Mouse (Mus musculus) frontal cortex, adult 2 months (tissue): ENCODE data around the gene Prdm16. TPM values are rescaled to one million over a fixed set of nuclear protein-coding genes. Genes with fewer than 3 reads are reported as not detected.

Experiments
- DNase-seq, 2 experiments: peaks; one replicate each; pipeline ENCODE4 v3.0.0; 2022; ENCODE audit warnings: low spot score in 1 of 2; ENCODE audit errors: extremely low spot score in 1 of 2
- polyA plus RNA-seq: library from polyadenylated mRNA; depleted of rRNA; stranded (reverse); fragments of >200 nt; gene quantifications from 2 replicates; pipeline ENCODE4 v1.2.3, GENCODE M21; 2012

The Prdm16 gene
- polyA plus RNA-seq, 1 experiment = 5.0 TPM

DNA sequence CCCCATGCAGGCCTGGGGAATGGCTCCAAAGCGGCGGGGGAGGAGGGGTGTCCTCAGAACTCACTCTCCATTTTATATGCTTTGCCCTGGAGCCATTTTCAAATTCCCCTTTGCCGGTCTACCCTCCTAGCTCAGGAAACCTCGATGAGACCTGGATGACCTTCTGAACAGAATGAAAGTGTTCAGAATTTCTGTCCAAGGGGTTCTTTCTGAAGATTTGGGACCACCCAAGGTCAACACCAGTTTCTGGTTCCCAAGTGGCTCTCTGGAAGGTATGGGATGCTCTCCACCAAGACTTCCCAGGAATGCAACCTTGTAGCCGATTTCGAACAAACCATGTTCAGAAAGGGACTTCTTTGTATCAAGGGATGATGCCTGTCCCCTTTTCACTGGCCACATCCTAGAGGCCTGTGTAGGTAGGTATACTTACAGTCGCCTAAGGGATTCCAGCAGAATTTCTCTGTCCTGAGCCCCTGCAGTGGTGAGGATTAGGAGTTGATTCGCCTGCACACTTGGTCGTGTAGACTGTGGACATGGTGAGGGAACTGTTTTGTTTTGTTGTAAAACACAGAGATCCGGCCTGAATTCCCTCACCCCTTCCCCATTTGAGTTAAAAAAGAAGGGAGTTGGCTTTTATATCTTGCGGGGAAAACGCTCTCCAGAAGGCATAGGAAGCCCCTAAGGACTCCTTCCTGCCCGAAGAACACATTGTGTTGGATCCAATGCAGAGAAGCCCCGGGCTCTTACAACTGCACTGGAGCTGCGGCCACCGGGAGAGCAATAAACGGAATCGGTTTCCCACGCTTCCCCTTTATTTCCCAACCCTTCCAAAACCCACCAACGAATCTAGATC is 4.0 kb upstream of the Prdm16 start:
- no peak for DNase-seq

DNA sequence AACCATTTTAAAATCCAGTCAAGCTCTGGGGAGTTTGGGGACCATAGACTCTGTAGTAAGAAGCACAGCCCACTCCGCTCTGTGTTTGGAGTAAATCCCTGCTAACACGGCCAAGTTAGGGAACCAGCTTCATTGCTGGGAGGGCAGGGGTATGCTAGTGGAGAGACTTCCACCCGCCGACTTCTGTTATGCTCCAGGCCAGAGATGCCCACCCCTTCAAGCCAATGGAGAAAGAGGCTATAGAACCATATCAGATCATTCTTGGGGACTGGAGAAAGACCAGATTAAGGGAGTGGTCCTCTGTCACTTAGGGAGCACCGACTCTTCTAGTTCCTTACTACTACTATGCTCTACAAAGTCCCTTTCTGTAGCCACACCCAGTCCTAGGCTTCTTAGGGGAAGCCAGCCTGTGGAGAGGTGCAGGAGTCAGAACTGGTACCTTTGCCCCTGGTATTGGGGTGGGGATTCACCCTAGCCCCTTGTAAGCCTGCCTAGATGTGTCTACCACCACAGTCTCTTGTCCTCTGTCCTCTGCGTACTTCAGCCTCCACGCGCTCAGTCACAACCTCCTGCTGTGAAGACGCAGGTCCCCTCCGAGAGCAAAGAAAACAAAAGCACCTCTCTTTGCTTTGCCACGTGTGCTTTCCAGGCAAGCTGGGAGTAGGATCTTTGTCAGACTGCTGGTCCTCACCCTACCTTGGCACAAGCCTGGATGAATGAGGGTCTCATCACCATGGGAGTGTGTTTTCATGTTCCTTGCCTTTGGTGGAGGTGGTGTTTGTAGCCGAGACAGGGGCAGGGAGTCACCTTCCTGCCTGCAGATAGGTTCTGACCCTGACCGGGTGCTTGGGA is 3.1 kb upstream of the Prdm16 start:
- DNase-seq = no peak

DNA sequence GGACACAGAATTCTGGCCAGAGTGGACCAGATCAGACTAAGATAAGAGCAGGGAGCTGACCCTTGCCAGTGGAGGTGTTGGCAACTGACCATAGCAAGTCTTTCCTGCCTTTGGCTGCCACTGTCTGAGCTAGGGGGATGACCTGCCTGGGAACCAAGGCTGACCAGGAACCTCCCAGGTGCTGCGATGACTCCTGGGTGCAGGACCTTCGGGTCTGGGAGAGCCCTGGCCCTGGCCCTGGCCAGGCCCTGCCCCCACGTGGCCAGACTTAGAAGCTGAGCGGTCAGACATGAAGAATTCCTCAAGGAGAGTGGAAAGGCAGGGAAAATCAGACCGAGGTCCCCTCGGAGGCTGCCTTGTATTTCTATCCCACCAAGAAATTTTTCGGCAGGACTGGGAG is 2.5 kb upstream of the Prdm16 start:
- no peak for DNase-seq

DNA sequence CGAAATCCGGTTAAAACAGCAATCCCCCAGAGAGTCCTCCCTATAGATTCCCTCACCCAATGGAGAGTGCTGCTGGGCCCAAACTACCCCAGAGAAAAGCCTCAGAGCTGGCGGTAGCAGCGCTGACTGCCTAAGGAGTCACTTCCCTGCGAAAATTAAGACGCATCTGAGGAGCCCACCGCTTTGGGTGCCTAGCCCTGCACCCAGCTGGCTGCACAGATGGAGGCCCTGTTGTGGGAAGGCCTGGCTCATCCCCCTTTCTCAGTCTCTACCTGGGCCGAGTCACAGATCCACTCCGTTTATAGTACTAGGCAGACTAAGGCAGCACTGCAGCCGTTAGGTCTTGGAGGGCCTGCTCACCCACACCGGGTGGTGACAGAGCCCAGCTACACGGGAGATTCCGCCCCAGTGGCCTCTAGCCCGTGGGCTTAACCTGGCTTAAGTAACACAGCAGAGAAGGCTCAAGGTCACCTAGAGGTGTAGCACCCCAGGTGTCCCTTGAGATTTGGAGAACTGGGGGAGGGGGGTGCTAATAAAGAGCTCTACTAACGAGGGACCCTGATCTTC is 1.7 kb upstream of the Prdm16 start:
- no peak for DNase-seq

DNA sequence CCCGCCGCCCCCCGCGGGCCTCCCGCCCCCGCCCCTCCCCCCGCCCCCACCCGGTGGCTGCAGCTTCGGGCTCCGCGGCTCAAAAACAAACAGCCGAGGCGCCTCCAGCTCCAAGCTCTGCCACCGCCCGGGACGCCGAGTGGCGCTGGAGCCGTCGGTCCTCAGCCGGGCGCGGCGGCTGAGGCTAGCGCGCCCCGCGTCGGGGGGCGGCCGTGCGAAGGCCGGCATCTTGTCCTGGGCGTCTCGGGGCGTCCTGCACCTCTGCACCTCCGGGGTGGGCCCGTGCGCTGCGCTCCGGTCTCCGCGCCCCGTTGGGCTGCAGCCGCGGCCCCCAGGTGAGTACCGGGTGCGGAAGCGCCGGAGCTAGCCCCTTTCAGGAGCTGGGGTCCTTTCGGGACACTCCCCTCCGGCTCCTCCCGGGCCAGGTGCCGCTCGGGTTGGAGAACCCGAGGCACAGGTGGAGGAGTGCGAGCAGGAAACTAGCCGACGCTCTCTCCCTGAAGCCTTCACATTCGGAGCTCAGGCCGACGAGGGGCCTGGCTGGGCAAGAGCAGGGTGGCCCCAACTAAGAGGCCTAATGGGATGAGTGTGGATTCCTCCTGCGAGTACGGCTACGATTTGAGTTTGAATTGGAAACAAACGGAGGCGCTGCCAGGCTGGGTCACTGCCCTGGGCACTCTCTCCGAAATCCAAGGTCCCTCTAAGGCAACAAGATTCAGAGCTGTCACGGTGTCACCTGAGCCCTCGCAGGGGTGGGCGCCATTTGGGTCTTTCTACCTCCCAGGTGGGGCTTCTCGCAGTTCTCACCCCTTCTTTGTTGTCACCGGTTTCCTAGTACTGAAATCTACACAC is 1.0 kb upstream of the Prdm16 start:
- no peak for DNase-seq

DNA sequence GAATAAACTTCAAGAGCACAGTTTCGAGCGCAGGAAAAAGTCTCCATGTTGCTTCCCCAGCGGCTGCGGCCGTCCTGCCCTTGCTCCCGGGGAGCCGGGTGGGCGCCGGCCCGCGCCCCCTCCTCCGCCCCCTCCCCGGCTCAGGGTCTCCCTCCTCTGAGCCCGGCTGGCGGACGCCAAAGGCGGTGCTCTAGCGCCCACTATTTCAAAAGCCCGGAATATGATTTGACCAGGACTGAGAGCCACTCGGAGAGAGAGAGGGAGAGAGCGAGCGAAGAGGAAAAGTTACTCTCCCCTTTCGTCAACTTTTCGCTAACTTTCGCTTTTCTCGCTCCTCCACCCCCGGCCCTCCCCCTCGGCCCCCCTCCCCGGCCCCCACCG is 630 bp downstream of the Prdm16 start:
- DNase-seq = no peak

DNA sequence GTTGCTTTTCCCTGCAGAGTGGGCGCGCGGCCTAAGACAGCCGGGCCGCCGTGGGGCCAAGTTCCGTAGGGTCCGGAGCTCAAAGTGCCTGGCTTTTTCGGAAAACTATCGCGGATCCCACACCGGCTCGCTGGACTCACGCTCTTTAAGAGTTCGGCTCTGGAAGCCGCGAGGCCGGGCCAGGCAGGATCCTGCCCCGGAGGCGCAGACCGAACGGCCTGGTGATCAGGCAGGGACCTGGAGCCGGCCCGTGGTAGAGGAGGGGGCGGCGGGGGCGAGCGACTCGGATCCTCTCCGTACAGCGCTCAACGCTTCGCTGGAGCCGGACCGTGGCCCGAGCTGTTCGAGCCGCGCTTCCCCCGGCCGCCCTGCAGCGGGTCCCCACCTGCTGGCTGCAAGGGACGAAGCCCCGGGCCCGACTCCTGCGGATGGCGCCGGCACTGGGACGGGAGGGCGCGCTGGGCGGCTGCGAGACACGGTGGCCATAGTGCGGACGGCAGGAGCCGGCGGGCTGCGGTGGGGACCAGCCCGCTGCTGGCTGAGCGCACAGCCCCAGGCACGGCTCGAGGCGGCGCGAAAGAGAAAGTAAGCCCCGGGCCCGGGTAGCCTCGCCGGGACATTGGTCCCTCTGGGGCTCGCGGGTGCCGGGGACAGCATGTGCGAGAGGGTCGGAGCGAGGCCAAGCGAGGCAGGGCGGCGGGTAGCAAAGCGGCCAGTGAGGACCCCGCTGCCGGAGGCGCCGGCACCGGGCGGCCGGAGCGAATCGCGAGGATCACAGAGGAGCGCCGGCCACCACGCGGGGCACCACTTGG is 1.2 kb downstream of the Prdm16 start:
- no peak for DNase-seq

DNA sequence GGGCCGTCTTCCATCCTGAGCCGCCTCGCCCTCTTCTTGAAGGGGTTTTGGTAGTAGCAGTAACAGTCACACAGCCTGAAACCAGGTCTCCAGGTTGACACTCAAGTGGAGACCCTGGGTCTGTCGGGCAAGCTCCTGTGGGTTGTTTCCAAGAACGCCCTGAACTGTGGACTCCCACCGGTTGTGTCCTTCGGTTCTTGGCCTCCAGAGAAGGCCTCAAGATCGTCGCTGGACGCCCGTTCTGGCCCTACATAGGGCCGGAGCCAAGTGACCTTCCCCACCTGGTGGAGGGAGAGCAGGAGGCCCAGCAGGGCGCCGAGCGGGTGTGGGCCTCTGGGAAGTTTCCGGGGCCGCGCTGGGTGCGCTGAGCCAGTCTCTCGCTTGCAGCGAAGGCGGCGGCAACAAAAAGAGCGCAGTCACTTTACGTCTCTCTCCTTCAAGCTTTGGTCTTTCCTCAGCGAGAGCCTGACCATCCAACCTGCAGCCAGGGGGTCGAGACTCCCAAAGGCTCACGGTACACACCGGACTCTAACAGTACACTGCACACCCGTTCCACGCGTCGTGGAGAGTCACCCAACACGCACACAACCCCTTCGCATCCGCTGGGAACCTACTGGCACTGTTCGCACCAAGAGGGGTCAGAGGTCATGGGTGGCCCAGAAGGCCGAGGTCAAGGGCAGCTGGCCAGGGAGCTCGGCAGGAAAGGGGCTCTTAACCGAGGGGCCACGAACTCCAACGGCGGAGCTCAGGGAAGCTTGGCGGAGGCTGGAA is 2.0 kb downstream of the Prdm16 start:
- DNase-seq = no peak

DNA sequence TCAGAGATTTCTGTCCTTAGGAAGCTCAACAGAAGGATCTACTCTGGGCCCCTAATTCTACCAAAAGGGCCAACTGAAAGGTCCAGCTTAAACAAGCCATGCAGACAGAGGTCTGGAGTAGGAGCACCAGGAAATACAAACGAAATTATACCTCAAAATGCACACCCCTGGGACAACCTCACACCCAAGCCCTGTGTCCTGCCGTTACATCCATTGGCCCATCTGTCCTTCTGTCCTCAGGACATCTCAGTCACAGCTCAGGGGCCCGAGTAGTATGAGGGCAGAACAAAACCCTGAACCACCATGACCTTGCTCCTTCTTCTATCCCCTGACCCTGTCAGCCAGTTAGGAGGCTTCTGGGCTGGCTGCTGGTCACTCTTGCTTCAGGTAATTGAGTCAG is 2.7 kb downstream of the Prdm16 start:
- DNase-seq = no peak

DNA sequence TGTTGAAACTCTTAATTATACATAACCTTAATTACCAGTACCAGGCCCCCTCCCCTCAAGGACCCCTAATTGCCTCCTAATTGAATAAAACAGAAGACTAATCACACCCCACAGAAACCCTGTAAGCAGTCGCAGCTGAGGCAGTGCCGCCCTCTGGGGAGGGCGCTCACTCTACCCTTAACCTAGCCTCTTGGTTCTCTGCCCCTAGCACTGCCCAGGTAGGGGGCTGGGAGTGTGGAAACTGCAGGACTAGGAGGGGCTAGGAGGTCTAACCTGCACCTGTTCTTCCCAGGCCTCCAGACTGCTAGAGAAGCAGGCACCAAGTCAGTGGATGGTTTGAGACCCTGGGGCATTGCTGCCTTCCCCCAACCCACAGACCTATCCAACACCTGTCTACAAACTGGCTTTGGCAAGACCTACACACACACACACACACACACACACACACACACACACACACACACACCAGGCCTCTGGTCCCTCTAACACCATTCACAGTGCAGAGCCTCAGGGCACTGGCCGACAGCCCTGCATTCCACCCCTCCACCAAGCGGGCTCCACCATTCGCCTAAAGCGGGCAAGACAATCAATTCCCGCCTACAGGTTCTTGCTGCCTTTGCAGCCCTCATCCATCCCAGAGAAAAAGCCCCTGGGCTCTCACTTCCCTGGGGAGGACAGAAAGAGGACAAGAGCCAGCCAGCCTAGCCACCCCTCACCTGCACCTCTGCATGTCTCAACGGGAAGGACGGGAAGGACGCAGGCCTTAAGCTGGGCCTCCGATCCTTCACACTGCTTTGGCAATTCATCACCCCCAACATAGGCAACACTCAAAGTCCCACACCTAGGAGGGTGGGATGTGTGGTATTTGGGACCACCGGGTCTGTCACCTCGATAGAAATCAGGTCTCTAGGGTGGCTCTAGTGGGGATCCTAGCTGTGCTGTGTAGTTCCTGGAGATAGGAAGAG is 3.6 kb downstream of the Prdm16 start:
- DNase-seq = no peak

DNA sequence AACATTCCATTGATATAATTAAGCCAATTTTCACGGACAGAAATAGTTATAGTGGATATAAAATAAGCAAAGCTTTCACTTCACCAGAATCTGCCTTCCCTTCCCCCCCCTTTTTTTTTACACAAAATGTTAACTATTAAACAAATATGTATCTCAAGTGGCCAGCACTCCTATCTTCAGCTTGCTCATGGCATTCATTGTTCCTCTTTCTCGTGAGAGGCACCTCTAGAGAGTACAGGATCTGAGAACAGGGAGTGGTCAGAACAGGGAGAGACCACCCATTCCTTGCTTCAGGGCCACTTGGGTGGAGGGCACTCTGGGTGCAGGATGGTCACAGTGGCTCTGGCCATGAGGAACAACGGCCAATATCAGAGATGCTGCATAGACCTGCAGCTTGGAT is 5.9 kb downstream of the Prdm16 start:
- no peak for DNase-seq

DNA sequence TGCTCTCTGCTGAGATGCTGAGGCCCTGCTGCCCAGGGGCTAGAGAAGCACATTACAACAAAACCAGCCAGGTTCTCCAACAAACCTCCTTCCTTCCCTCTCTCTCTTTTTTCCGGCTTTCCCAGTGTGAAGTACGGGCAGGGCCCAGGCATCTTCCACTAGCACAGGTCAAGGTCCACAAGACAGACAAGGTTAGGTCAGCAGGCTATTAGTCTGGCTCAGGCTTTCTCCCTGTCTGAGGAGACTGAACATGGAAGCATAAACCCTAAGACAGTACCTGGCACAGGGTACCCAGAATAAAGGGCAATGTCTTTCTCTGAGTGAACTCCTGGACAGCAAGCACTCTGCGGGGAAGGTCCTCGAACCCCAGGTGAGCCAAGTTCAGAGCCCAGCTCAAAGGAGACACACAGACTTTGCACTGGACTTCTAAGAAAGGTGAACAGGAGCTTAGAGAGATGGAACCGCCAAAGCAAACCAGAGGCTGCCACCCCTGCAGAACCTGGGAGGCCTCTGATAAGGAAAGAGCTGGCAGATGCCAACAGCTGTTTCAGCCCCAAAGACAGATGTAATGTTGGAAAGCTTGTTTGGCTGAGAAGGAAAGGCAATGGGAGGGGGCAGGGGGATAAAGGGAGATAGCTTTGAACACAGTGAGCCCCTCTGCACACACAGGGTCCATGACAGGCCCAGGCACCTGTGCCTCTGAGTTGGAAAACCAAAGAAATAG is 9.1 kb downstream of the Prdm16 start:
- no peak for DNase-seq

DNA sequence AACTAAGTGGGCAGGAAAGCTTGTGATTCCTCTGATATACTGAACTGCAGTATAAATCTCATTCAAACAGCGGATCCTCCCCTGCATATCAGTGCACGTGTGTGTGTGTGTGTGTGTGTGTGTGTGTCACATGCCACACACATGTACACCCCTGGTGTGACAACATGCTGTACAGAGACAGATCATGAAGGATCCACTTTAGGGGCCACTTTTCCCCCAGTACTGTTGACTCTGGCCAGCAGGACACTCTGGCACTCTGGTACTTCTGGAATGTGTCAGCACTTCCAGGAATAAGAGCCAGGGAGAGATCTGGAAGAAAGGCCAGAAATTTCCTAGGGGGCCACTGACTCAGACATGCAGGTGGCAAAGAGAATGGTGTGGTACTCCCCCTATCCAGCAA is 10.4 kb downstream of the Prdm16 start:
- no peak for DNase-seq

DNA sequence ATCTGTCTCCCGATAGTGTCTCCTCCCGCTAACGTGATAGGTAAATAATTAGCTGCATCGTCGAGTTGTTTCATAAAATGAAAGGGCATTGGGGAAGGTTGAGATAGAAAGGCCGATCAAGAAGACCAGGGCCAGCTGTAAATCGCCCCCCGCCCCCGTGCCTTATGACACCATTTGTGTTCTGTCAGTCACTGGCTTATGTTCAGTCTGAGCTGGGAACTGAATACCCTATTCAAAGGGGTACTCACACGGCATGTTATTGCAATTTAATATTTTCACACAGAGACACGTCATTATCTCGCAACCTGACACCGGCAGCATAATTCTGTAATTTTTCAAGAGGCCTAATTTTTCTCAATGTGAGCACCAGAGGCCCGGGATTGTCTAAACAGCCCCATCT is 11.0 kb downstream of the Prdm16 start:
- DNase-seq = no peak

DNA sequence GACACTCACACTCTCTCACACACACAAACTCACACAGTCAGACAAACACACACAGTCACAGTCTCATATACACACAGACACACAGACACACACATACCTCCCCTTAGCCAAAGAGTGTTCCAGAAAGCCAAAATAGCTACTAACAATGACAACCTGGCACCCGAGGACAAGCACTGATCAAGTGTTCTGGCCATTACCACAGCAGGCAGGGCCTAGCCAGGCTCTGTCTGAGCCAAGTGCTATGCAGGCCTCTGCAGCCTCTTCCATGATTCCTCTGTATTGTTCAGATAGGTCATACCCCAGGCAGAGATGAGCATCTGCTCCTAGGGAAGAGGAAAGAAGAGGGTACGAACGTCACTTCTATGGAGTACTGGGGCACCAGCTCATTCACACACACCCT is 13.4 kb downstream of the Prdm16 start:
- no peak for DNase-seq

DNA sequence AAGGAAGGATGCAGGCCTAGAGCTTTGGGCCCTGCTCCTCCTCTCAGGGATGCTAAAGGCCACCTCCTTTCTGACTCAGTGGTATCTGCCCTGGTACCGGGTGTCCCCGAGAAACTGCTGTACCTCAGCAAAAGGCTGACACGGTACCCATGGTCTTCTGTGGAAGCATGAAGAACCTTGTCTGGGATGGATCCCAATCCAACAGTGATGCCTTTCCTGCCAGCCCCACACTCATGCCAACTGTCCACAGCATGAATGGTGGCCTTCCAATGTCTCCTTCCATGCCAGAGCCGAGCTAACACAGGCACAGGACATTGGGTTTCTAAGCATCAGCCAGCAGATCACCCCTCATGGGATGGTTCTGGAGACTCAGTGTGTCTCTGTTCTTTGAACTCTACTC is 14.2 kb downstream of the Prdm16 start:
- DNase-seq = no peak

DNA sequence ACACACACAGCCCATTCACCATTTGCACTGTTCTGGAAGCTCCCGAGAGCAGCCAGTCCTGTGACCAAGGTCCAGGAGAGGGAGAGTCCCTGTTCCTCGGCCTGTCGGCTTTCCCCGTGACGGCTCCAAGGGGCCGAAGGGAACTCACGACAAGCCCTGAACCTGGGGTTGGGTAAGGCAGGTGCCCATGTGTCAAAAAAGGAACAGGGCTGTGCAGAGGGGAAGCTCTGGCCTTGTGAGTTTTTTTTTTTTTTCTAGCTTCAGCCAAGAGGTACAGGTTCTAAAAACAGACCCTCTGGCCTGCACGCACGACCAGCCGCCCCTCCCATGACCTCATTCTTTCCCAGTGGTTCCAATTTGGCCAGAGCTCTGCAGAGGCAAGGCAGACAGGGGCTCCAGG is 25.5 kb downstream of the Prdm16 start:
- DNase-seq = no peak
